Mouse (Mus musculus) v-Abl transformed pro-B cells (cell line): ENCODE results near the gene Meioc.
"Not testable (repeated sequence)": the region's sequence is repeated elsewhere in the genome, so short reads cannot be mapped to it uniquely, and the experiment has no call there.

Experiments used
- in situ Hi-C, 2 experiments: fragments of 400-800 bp; cut with MboI; formaldehyde crosslinking; loops; one replicate each; pipeline ENCODE4 v1.15.1; 2025; ENCODE audit not compliant: unreplicated experiment in 2 of 2

The Meioc gene

DNA sequence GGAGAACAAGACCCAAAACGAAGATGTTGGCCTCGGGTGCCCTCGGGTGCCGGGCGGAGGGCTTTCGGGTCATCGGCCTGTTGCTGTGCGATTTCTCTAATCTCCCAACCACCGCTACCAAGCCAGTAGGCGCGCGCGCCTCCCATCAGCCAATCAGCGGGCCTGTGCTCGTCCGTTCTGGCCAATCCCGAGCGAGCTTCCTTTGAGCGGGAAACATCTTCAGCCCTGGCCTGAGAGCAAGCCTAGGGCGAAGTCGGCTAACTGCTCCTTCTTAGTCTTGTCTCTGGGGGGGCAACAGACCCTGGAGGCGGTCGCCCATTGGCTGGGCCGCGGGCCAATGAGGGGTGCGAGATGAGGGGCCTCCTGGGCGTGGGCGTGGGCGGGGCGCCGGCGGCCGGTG is 1.6 kb downstream of the Meioc start:
- in situ Hi-C loops: no loop called here

GRCm38 (mm10) chr11:102665637-102666435 is 2.3 kb downstream of the Meioc start:
- in situ Hi-C loops: no loop called here

- in situ Hi-C loops: no loop called here
Observed at GRCm38 (mm10) chr11:102690162-102690561, 26.6 kb downstream of the Meioc start.

GRCm38 (mm10) chr11:102695289-102695688 is 31.8 kb downstream of the Meioc start:
- in situ Hi-C loops: no loop called here

DNA sequence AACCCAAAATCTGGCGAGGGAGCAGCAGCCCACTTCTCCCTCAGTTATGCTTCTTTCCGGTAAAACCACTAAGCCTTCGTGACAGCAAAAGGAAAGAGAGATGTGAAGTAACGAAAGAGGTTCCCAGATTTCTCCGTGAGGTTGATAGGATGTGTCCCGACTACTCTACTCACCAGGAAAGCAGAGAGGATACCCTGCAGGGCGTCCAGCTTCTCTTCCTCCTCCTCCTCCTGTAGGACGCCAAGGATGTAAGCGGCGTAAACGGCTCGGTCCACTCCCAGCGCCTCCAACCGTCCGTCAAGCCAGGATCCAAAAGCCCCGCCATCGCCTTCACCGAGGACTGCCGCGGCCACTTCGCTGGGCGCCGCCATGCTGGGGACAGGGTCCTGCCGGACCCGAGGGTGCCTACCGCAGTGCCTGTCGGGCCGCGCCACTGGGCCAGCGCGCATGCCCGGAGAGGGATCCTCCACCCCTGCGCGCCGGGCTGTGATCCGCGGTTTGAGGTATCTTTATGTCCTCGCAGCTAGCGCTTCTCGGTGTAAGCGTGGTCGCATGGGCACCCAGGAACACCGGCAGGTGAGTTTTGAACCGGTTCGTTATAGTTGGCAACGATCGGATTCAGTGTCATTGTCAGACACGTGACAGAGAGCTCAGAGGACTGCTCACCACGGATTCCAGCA is 34.0 kb downstream of the Meioc start, which contains the start of gene Ccdc43:
Ccdc43 (minus strand) TSS at position 445 of the 680 bp plus-strand sequence.
- in situ Hi-C loops: no loop called here

DNA sequence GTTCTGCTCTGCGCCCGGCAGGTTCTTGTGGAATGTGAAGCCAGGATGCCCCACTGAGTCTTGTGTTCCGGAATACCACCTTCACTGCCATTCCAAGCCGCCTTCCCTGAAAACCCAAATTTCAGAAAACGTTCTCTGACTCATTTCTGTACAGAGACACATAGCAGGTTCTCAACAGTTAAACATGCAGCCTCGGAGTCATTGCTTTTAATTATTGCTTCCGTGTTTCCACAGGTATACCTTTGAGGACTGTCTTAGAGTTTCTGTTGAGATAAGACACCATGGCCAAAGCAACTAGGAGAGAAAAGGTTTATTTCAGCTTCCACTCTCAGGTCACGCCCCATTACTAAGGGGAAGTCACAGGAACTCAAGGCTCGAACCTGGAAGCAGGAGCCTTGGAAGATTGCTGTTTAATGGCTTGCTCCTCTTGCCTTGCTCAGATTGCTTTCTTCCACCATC is 34.5 kb downstream of the Meioc start:
- in situ Hi-C loops: no loop called here

DNA sequence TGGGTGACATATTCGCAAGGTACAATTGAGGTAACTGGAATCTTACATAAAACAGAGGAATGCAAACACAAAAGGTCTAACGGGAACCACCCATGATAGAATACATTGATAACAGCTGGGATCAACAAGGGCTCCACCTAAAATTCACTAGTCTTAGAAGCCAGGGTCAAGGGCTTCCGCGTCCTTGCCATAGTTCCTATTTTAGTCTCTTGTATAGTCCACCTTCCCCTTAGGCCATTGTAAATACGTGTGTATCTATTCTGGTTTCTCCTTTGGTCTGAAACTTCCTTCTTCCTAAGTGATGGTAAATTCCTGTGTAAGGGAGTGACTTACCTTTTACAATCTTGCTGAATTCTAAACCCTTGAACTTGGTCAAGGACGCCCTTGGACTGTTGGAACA is 38.7 kb downstream of the Meioc start:
- in situ Hi-C loops: not testable (repeated sequence)

DNA sequence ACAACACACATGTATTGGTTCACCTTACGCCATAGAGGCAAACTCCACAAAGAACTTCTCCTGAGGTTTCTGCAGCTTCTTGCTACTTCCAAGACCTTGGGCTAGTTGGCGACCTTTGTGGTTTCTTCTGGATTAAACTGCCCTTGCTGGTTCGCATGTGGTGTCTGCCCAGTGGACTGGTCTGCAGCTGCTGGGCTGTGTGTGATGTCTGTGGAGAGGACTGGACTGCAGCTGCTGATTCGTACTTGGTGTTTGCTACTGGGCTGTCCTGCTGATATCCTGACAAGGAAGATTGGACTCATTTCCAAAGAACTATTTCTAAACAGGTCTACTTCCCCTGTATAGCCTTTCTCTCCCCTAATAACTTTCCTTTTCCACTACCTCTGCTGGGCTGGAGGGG is 48.9 kb downstream of the Meioc start:
- in situ Hi-C loops: no loop called here

DNA sequence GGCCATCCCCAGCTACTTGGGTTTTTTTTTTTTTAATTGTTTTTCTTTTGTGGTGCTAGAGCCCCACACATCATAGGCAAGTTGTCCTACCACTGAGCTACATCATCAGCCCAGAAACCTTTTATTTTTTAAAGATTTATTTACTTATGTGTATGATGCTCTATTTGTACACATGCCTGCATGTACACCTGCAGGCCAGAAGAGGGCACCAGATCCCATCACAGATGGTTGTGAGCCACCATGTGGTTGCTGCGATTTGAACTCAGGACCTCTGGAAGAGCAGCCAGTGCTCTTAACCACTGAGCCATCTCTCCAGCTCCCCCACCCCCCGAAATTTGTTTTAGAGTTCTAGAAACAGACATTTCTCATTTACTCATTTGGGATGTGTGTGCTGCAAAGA is 51.1 kb downstream of the Meioc start:
- in situ Hi-C loops: not testable (repeated sequence)

- in situ Hi-C loops: no loop called here
Observed at GRCm38 (mm10) chr11:102716135-102716534, 52.6 kb downstream of the Meioc start.

GRCm38 (mm10) chr11:102725574-102725973 is 62.1 kb downstream of the Meioc start:
- in situ Hi-C loops: no loop called here

DNA sequence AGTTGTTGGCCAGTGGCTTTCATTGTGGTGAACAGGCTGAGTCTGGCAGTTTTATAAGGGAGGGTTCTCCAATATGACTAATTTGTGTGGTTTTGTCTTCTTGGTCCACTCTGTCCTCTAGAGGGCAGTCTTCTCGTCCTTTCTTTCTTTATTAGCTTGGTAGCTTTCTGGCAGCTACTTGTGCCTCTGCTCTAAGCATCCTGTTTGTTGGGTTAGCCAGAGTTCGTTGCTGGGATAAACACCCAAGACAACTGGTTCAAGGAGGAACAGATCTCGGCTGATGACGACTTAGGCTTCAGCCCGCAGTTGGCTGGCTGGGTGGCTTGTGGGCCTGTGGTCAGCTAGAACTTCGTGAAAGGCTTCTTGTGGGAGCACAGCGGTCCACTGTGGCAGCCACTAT is 65.1 kb downstream of the Meioc start:
- in situ Hi-C loops: no loop called here

- in situ Hi-C loops: no loop called here
Observed at GRCm38 (mm10) chr11:102729835-102730234, 66.3 kb downstream of the Meioc start.

- in situ Hi-C loops: no loop called here
Observed at GRCm38 (mm10) chr11:102731366-102731765, 67.8 kb downstream of the Meioc start.
